Mouse (Mus musculus): Measurements from ENCODE around the gene Pfn4. TPM values are rescaled to one million over a fixed set of nuclear protein-coding genes. Genes with fewer than 3 reads are reported as not detected.

Pfn4 gene
- polyA plus RNA-seq, 1 experiment from 2014 or later: 5.9 TPM

DNA sequence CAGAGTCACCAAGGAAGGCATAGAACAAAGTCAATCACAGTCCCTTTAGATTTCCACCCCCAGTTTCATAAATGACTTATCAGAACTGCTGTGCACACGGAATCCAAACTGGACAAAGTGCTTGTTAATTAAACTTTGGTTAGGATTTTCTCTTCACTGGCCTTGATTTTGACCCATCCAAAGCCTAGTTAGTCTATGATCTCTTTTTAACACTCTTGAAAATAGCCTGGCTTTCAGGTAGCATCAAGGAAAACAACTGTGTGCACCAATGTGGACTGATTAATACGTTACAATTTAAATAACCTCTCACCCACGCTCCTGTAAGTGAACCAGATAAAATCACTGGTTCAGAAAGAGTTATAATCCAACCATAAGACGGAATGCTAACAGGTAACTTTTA lies 42.2 kb downstream of the Pfn4 start:
- ATAC-seq (ENCODE audit: low FRiP score, low read depth): no peak
- no peaks in the 10 kb centered on the region for H3K36me3 ChIP-seq
- no peaks in the 10 kb centered on the region; the same call in 1 of the 2 replicates for H3K27me3 ChIP-seq
- H3K4me3 ChIP-seq: no peak overlapping the region
- no peak overlapping the region for H3K9ac ChIP-seq (replicated peaks)
- no peaks in the 10 kb centered on the region for H3K4me1 ChIP-seq
- no peak overlapping the region for H3K27ac ChIP-seq (replicated peaks)
- H3K4me2 ChIP-seq (replicated peaks): no peak overlapping the region
- no peaks in the 10 kb centered on the region for H3K9me3 ChIP-seq
- WGBS: 81% methylated on average over 4 of the region's 4 CpGs

DNA sequence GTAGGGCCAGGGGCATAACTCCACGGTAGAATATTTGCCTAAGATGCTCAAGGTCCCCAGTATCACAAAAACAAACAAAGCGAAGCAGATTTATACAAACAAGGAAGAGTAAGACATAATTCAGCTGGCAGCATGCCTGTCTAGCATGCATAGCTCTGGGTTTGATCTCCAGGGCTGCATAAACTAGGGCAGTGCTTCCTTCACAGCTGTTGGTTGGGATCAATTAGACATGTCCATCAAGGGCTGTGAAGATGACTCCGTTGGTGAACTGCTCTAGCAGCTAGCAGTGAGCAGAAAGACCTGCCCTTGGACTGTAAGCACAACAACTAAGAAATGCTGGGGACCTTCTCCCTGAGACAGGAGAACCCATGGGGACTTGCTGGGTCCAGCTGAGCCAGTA lies 42.9 kb downstream of the Pfn4 start:
- no peak overlapping the region for H3K9ac ChIP-seq (replicated peaks)
- WGBS: 68% methylated on average over 3 of the region's 3 CpGs

DNA sequence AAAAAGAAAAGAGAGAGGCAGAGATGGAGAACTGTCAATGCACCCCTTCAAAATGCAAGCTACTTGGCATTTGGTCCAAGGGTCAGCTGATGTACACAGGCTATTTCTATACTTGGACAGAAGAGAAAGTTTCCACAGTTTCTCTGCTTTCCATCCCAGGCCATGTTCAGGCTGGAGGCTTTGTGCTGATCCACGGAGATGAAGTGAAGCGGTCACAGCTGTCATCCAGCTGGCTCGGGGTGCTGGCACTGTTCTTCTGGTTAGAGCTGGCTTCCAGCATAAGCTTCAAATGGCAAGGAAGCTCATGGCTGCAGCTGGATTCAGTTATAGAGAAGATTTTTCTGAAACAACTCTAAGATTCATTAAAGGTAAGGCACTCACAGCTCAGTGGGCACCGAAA lies 44.8 kb downstream of the Pfn4 start:
- 91% methylated on average over 4 of the region's 4 CpGs for WGBS
- Histone ChIP-seq H3K9ac (replicated peaks) (no peak overlapping the region), H3K27ac (replicated peaks) (no peak overlapping the region), H3K4me3 (no peak overlapping the region), H3K4me1 (peaks cover 13% of the 10 kb centered on the region), H3K4me2 (replicated peaks) (no peak overlapping the region), H3K36me3 (no peaks in the 10 kb centered on the region), H3K27me3 (no peaks in the 10 kb centered on the region; the same call in 1 of the 2 replicates), H3K9me3 (no peaks in the 10 kb centered on the region)
- no peak for ATAC-seq (ENCODE audit: low FRiP score, low read depth)

More for the DNA sequence above, 42.9 kb downstream of the Pfn4 start:
- H3K9me3 ChIP-seq: no peaks in the 10 kb centered on the region
- H3K36me3 ChIP-seq: no peaks in the 10 kb centered on the region
- no peak for ATAC-seq (ENCODE audit: low FRiP score, low read depth)
- H3K4me2 ChIP-seq (replicated peaks): no peak overlapping the region
- no peak overlapping the region for H3K27ac ChIP-seq (replicated peaks)
- no peak overlapping the region for H3K4me3 ChIP-seq
- H3K4me1 ChIP-seq: peaks cover 3% of the 10 kb centered on the region
- no peaks in the 10 kb centered on the region; the same call in 1 of the 2 replicates for H3K27me3 ChIP-seq

DNA sequence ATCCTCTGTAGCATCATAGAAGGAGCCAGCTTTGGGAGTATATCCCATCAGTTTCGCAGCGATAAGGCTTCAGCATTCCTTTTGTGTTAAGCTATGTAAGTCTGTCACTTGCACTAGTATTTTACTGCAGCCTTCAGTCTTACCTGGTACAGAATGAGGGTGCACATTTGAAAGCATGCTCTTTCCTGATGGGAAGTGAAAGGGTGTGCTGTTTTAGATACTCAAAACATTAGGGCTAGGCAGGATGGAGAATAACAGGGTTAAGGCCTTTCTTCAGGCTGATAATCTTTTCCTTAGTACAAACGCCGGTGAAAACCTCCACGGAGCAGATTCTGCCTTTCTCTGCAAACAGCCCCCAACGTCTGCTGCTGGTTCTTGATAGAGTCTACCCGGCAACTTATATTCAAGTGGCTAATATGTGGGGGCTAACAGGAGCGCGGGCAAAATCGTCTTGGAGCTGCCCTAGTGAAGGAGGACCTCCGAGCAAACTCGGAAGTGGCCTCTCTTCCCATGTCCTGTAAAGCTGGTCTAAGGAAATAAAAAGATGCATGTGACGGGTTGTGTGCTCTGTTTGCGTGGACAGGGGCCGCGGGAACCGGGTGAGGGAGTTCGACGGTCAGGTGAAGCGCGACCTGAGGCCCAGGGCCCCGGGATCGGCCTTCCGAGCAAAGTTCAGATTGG lies 48.0 kb downstream of the Pfn4 start:
- peak overlapping the region; percentile 93 for H3K4me2 ChIP-seq (replicated peaks)
- no peaks in the 10 kb centered on the region; the same call in 1 of the 2 replicates for H3K27me3 ChIP-seq
- H3K36me3 ChIP-seq: peaks cover 13% of the 10 kb centered on the region
- peak overlapping the region; percentile 83 for H3K27ac ChIP-seq (replicated peaks)
- peak; percentile 81 for ATAC-seq (ENCODE audit: low FRiP score, low read depth)
- H3K9ac ChIP-seq (replicated peaks): peak overlapping the region; percentile 65
- H3K4me1 ChIP-seq: peaks cover 17% of the 10 kb centered on the region
- no peaks in the 10 kb centered on the region for H3K9me3 ChIP-seq
- H3K4me3 ChIP-seq: peak overlapping the region; percentile 87
- WGBS: 10% methylated on average over 24 of the region's 24 CpGs

DNA sequence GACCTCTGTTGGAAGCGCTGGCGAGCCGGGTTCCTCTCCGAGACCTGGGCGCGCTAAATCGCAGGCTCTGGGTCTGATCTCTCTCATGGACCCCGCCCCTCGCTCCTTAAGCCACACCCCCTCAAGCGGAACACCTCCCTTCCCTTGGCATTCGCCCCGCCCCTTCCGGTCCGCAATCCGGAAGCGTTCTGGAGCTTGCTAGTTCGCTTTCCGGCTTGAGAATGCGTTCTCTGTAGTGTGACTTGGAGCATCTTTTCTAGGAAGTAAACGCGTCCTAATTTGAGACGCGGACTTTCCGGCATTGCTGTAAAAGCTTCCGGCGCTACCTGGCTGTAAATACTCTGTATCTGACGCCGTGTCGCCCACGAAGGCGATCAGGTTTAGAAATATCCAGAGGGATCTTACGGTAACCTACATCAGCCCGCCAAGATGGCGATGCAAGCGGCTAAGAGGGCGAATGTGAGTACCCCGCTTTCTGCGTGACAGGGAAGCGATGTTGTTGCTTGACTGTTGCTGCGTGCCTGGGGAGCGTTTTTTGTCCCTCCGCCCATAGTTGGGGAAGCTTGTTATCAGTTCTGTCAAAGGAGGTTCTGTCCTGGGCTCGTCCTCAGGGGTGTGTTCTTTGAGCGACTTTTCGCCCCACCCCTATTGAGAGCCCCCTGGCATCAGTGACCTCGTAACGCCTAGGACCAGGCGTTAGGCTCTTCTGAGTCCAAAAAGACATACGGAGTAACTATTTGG lies 48.7 kb downstream of the Pfn4 start, which contains the start of gene Sf3b6:
Gene Sf3b6, plus strand, starts transcription at position 184 of the 741 bp plus-strand sequence.
- peak within 1 kb of the TSS; percentile 83 for H3K27ac ChIP-seq (replicated peaks)
- no peaks in the 10 kb centered on the region; the same call in 1 of the 2 replicates for H3K27me3 ChIP-seq
- H3K4me2 ChIP-seq (replicated peaks): peak within 1 kb of the TSS; percentile 93
- WGBS: under 1% methylated on average over 49 of the region's 49 CpGs
- ATAC-seq (ENCODE audit: low FRiP score, low read depth): peak; percentile 99
- H3K4me1 ChIP-seq: peaks cover 17% of the 10 kb centered on the region
- H3K36me3 ChIP-seq: peaks cover 18% of the 10 kb centered on the region
- H3K9ac ChIP-seq (replicated peaks): peak within 1 kb of the TSS; percentile 65
- H3K4me3 ChIP-seq: peak within 1 kb of the TSS; percentile 87
- H3K9me3 ChIP-seq: no peaks in the 10 kb centered on the region

DNA sequence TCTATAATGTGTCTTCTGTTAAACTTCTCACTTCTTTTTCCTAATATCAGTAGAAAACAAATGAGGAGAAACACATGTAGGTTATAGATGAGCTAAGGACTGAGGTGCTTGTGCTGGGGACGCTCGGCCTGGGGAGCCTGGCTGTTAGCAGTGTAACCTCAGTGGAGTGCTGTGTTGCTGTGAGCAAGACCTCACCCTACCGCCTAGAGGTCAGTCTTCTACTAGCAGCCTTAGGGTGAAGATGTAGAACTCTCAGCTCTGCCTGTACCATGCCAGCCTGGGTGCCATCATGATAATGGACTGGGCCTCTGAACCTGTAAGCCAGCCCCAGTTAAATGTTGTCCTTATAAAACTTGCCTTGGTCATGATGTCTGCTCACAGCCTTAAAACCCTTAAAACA lies 58.4 kb downstream of the Pfn4 start:
- Histone ChIP-seq H3K27ac (replicated peaks) (no peak overlapping the region), H3K36me3 (peaks cover 58% of the 10 kb centered on the region), H3K27me3 (no peaks in the 10 kb centered on the region), H3K4me3 (no peak overlapping the region), H3K4me1 (no peaks in the 10 kb centered on the region), H3K9ac (replicated peaks) (no peak overlapping the region), H3K9me3 (no peaks in the 10 kb centered on the region), H3K4me2 (replicated peaks) (no peak overlapping the region)
- WGBS: 76% methylated on average over 3 of the region's 3 CpGs
- ATAC-seq (ENCODE audit: low FRiP score, low read depth): no peak

Other genes with a start within 250 kb of the Pfn4 start
- gene Itsn2, start 176.4 kb upstream of the Pfn4 start, polyA plus RNA-seq (2016; fragmentation: Nextera tagmentation; extraction: Ambion mirVana): 15.6 and 18.9 TPM in 2 replicates
- gene Gm3625, start 176.1 kb upstream of the Pfn4 start, polyA plus RNA-seq (2016; fragmentation: Nextera tagmentation; extraction: Ambion mirVana): not detected in 2 replicates
- gene Fam228a, start 30.6 kb upstream of the Pfn4 start, polyA plus RNA-seq (2016; fragmentation: Nextera tagmentation; extraction: Ambion mirVana): 0.63 and 0.65 TPM in 2 replicates
- gene Fam228b, start 245 bp downstream of the Pfn4 start, polyA plus RNA-seq (2016; fragmentation: Nextera tagmentation; extraction: Ambion mirVana): 4.2 TPM in 2 replicates
- gene Sf3b6, start 48.5 kb downstream of the Pfn4 start, polyA plus RNA-seq (2016; fragmentation: Nextera tagmentation; extraction: Ambion mirVana): 326 and 358 TPM in 2 replicates
- 8.4 and 13.7 TPM in 2 replicates for gene Fkbp1b, start 72.6 kb downstream of the Pfn4 start, polyA plus RNA-seq (2016; fragmentation: Nextera tagmentation; extraction: Ambion mirVana)
- gene Wdcp, start 74.3 kb downstream of the Pfn4 start, polyA plus RNA-seq (2016; fragmentation: Nextera tagmentation; extraction: Ambion mirVana): 17.3 and 19.3 TPM in 2 replicates
- 2.1 and 2.6 TPM in 2 replicates for gene Mfsd2b, start 105.3 kb downstream of the Pfn4 start, polyA plus RNA-seq (2016; fragmentation: Nextera tagmentation; extraction: Ambion mirVana)
- gene Ubxn2a, start 138.7 kb downstream of the Pfn4 start, polyA plus RNA-seq (2016; fragmentation: Nextera tagmentation; extraction: Ambion mirVana): 25.8 and 30.0 TPM in 2 replicates
- 24.8 and 26.7 TPM in 2 replicates for gene Atad2b, start 148.3 kb downstream of the Pfn4 start, polyA plus RNA-seq (2016; fragmentation: Nextera tagmentation; extraction: Ambion mirVana)